Mouse (Mus musculus): ENCODE data around the gene Bace2. TPM values are rescaled to one million over a fixed set of nuclear protein-coding genes. Genes with fewer than 3 reads are reported as not detected.

The Bace2 gene
- 0.80 and 1.0 TPM in 2 replicates for polyA plus RNA-seq (2012; rRNA removed)

DNA sequence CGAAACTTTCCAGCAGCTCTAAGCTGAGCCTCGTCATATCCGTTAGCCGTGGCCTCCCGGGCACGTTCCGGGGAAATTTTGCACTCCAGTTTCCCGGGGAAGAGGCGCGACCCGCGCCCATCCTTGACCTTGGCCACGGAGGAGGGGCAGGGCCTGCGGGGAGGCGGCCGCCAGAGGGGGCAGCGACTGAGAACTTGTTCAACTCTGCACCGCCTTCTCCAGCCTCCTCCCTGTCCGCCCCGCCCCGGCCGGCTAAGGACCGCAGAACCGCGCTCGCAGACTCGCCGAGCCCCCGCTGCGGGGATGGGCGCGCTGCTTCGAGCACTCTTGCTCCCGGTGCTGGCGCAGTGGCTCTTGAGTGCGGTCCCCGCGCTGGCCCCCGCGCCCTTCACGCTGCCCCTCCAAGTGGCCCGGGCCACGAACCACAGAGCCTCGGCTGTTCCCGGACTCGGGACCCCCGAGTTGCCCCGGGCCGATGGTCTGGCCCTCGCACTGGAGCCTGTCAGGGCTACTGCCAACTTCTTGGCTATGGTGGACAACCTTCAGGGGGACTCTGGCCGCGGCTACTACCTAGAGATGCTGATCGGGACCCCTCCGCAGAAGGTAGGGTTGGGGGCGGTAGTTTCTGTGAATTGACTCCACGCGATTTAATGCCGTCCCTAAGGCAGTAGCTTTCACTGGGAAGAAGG lies at the start of gene Bace2:
Gene Bace2, plus strand, starts transcription at position 244 of the 689 bp plus-strand sequence.

DNA sequence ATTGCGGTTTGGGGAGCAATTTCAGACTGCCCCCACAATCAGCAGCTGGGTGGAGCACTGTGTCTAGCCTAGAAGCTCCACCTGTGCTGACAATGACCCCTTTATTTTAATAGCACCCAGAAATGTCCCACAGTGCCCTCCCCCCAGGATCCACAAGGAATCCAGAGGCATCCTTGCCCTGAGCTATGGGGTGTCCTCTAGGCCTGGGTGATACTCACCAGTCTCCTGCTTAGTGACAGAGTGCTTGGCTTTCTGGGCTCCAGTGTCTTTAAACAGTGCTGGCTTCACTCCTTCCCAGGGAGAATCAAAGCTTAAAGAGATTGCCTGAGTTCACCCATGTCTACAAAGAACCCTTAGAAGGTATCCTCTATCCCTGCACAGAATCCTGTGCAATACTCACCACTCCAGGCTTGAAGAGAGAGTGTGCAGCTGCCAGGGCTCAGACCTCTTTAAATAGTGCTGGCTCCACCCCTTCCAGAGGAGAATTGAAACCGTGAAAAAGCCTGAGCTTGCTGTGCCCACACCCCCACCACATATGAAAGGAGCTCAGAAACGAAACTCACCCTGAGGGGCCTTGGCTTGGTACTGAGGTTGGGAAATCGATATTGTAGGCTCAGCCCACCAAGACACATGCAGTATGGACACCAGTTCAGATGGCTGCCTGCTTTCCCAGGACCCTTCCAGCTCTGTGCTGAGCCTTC lies 106.1 kb downstream of the Bace2 start, which contains the start of gene Mx1:
Gene Mx1, minus strand, starts transcription at position 427 of the 701 bp plus-strand sequence.

Other genes starting within 250 kb of the Bace2 start
- gene Dscam, start 186.0 kb upstream of the Bace2 start, polyA plus RNA-seq (2012; rRNA removed), result 18.5 and 20.2 TPM in 2 replicates
- gene Mx1, start 106.2 kb downstream of the Bace2 start, polyA plus RNA-seq (2012; rRNA removed), result 1.9 and 3.3 TPM in 2 replicates
- not detected in 2 replicates for gene Fam3b, start 158.1 kb downstream of the Bace2 start, polyA plus RNA-seq (2012; rRNA removed)